Mouse (Mus musculus) small intestine, adult 2 months (tissue): ENCODE measurements around the gene Ankrd50.

Experiments used
- CTCF ChIP-seq: fragments of 200-500 bp; IDR thresholded peaks from 2 replicates; pipeline ENCODE4 v1.5.1; 2012; ENCODE audit warnings: low read depth, mild to moderate bottlenecking, control low read depth, inconsistent platforms, low read length, moderate library complexity, mixed read lengths; ENCODE audit not compliant: insufficient replicate concordance, insufficient read length; ENCODE audit errors: extremely low read depth
- POLR2A ChIP-seq: fragments of 200-500 bp; IDR thresholded peaks from 2 replicates; pipeline ENCODE4 v1.6.1; 2012; ENCODE audit warnings: low read depth, mild to moderate bottlenecking, control low read depth, inconsistent platforms, low read length, moderate library complexity

GRCm38 (mm10) chr3:38473138-38473537 lies 11.5 kb downstream of the Ankrd50 start:
- TF ChIP-seq CTCF = no peak
- TF ChIP-seq POLR2A = no peak
